Mouse (Mus musculus) neural tube, embryonic 14.5 days (tissue): Measurements from ENCODE around the gene Usp49. TPM values are rescaled to one million over a fixed set of nuclear protein-coding genes. Genes with fewer than 3 reads are reported as not detected.

ENCODE experiments used
- ATAC-seq: fragments of 200-750 bp; cut with Nextera tagmentation; 2 replicates; pipeline ENCODE4 v1.8.0; 2017; ENCODE audit warnings: low read depth, mild to moderate bottlenecking, moderate TSS enrichment, moderate library complexity
- H3K27ac ChIP-seq: fragments of 300-500 bp; sonication (generic); 2 replicates; pipeline ENCODE4 v1.5.1; 2014; ENCODE audit warnings: low read depth, mild to moderate bottlenecking, control low read depth, low read length, moderate library complexity, mixed read lengths
- H3K27me3 ChIP-seq: fragments of 300-500 bp; sonication (generic); 2 replicates; pipeline ENCODE4 v1.6.1; 2014; ENCODE audit warnings: low read length; ENCODE audit not compliant: control insufficient read depth, insufficient read depth
- H3K36me3 ChIP-seq: fragments of 300-500 bp; sonication (generic); 2 replicates; pipeline ENCODE4 v1.6.1; 2014; ENCODE audit warnings: low read length, mixed read lengths; ENCODE audit not compliant: control insufficient read depth, insufficient read depth
- H3K4me1 ChIP-seq: fragments of 300-500 bp; sonication (generic); 2 replicates; pipeline ENCODE4 v1.6.1; 2014; ENCODE audit warnings: low read length; ENCODE audit not compliant: control insufficient read depth, insufficient read depth
- H3K4me2 ChIP-seq: fragments of 300-500 bp; sonication (generic); 2 replicates; pipeline ENCODE4 v1.6.1; 2014; ENCODE audit warnings: mild to moderate bottlenecking, low read depth, low read length, control low read depth
- H3K4me3 ChIP-seq: fragments of 300-500 bp; sonication (generic); 2 replicates; pipeline ENCODE4 v1.5.1; 2014; ENCODE audit warnings: low read depth, low read length, control low read depth, mixed read lengths
- H3K9ac ChIP-seq: fragments of 300-500 bp; sonication (generic); replicated peaks from 2 replicates; pipeline ENCODE4 v1.6.1; 2014; ENCODE audit warnings: low read depth, mild to moderate bottlenecking, control low read depth, low read length, mixed read lengths
- H3K9me3 ChIP-seq: fragments of 300-500 bp; sonication (generic); 2 replicates; pipeline ENCODE4 v1.6.1; 2016; ENCODE audit warnings: low read length; ENCODE audit not compliant: control insufficient read depth
- WGBS: fragments of 180-500 bp; shearing (Covaris S2); extraction: QIAGEN DNeasy Blood & Tissue Kit; methylation state at CpG from one replicate; pipeline ENCODE4 v1.1.7; 2014; 5-methylcytosine and 5-hydroxymethylcytosine counted together
- polyA plus RNA-seq: library from polyadenylated mRNA; unstranded; fragments of >200 nt; fragmentation: Nextera tagmentation; extraction: Ambion mirVana; gene quantifications from 2 replicates; pipeline ENCODE4 v1.2.1, GENCODE M21; 2014

Usp49 gene
- polyA plus RNA-seq, 1 experiment from 2014 or later = 5.9 TPM

DNA sequence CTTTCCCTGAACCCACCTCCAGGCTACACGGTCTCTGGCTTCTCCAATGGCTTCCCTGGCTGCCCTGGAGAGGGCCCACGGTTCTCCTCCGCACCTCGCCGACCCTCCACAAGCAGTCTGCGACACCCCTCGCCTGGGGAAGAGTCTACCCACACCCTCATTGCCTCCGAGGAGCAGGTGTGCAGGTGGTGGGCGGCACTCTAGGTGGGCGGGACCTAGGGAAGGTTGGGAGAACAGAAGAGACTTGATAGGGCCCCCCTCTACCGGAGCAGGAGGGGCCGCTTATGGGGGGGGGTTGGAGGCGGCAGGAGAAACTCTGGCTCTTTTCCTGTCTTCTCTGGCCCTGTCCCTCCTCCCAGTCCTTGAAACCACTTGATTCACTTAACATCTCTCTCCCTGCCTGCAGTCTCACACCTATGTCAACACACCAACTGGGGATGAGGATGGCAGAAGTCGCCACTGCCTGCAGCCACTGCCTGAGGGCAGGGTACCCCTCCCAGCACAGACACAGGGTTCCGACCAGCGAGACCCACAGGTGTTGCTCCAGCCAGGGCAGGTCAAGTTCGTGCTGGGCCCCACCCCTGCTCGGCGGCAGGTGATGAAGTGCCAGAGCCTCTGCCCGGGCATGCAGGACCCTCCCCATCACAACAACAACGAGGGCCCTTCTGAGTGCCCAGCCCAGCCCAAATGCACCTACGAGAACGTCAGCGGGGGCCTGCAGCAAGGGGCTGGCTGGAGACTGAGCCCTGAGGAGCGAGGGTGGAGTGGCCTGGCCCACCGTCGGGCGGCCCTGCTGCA lies 72.3 kb downstream of the Usp49 start:
- Histone ChIP-seq H3K9ac (no peak overlapping the region), H3K4me2 (no peak overlapping the region), H3K9me3 (no peaks in the 10 kb centered on the region), H3K4me3 (no peak overlapping the region), H3K36me3 (peaks cover 9% of the 10 kb centered on the region; the same call in 1 of the 2 replicates), H3K4me1 (no peaks in the 10 kb centered on the region), H3K27me3 (no peaks in the 10 kb centered on the region; the same call in 1 of the 2 replicates), H3K27ac (no peak overlapping the region)
- WGBS = 42% methylated on average over 28 of the region's 28 CpGs
- ATAC-seq = no peak

DNA sequence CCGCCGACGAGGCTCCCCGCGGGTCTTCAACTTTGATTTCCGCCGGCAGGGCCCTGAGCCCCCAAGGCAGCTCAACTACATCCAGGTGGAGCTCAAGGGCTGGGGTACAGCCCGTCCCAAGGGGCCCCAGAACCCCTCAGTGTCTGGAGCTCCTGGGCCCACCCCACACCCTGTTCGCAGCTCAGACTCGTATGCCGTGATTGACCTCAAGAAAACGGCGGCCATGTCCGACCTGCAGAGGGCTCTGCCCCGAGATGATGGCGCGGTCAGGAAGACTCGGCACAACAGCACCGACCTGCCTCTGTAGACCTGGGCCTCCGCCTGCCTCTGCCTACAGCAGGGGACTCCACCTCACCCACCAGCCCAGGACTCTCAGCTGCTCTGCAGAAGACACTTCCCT lies 73.1 kb downstream of the Usp49 start:
- Histone ChIP-seq H3K4me3 (no peak overlapping the region), H3K4me1 (no peaks in the 10 kb centered on the region), H3K9ac (no peak overlapping the region), H3K36me3 (peaks cover 9% of the 10 kb centered on the region; the same call in 1 of the 2 replicates), H3K4me2 (no peak overlapping the region), H3K27ac (no peak overlapping the region), H3K9me3 (no peaks in the 10 kb centered on the region), H3K27me3 (no peaks in the 10 kb centered on the region; the same call in 1 of the 2 replicates)
- 24% methylated on average over 20 of the region's 20 CpGs for WGBS
- no peak for ATAC-seq

DNA sequence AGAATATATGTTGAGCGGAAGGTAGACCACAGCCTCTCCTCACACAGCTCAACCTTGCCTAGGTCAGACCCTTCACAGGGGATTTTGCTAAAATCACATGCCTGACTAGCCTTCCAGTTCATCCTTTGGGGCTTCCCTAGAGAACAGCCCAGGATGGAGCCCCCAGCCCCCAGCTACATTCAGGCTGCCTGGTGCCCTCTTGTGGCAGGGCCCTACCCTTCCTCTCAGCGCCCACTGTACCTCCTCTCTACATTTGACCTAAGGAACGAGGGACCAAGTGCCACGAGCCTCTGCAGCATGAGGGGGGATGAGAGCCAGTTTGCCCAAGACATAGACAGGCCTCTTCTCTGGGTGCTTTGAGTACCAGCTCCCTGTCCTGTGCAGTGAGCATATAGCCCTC lies 74.2 kb downstream of the Usp49 start:
- 74% methylated on average over 4 of the region's 4 CpGs for WGBS
- H3K27ac ChIP-seq = no peak overlapping the region
- no peaks in the 10 kb centered on the region for H3K9me3 ChIP-seq
- no peak overlapping the region for H3K4me3 ChIP-seq
- no peaks in the 10 kb centered on the region; the same call in 1 of the 2 replicates for H3K27me3 ChIP-seq
- ATAC-seq = no peak
- no peak overlapping the region for H3K4me2 ChIP-seq
- H3K4me1 ChIP-seq = no peaks in the 10 kb centered on the region
- no peak overlapping the region for H3K9ac ChIP-seq
- peaks cover 9% of the 10 kb centered on the region; the same call in 1 of the 2 replicates for H3K36me3 ChIP-seq

DNA sequence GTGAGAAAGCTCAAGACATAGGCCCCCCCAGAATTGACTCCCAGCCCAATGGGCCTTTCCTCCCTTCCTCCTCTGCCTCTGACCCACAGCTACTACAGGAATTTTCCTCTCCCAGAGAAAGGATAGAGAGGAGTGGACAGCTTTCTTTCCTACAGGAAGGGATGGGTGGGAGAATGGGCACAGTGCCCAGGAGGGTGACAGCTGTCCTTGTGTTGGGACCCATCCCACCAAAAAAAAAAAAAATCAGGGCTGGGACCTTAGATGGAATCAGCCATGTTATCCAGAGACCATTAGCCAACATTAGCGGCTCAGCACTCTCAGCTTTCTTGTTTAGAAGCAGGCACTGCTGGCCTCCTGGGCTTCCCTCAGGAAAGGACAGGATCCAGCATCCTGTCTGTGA lies 75.7 kb downstream of the Usp49 start:
- no peaks in the 10 kb centered on the region; the same call in 1 of the 2 replicates for H3K27me3 ChIP-seq
- no peak overlapping the region for H3K4me2 ChIP-seq
- H3K36me3 ChIP-seq = peaks cover 9% of the 10 kb centered on the region; the same call in 1 of the 2 replicates
- no peak overlapping the region for H3K27ac ChIP-seq
- no peaks in the 10 kb centered on the region for H3K4me1 ChIP-seq
- H3K4me3 ChIP-seq = no peak overlapping the region
- WGBS = 57% methylated on average over 1 of the region's 1 CpGs
- no peaks in the 10 kb centered on the region for H3K9me3 ChIP-seq
- no peak for ATAC-seq
- no peak overlapping the region for H3K9ac ChIP-seq

DNA sequence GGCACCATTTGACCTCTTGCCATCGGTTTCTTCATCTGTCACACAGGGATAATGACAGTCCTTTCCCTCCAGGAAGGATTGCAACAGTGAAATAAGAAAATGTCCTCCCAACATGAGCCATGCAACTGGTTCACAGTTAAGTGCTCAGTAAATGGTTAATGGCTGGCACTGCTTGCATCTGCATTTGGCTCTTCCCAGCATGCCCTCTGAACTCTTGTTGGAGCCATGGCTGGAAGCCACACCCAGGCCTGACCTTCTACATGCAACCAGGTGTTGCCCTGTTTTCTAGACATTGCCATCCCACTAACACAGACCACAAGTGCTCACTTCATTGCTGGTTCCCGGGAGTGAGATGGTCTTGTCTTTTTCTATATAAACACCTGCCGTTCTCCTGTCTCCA lies 77.5 kb downstream of the Usp49 start:
- Histone ChIP-seq H3K27ac (no peak overlapping the region), H3K9me3 (no peaks in the 10 kb centered on the region), H3K4me1 (no peaks in the 10 kb centered on the region), H3K27me3 (no peaks in the 10 kb centered on the region), H3K36me3 (0 out of 2 replicates have a peak, but pooled peaks cover 4% of the 10 kb centered on the region), H3K4me3 (no peak overlapping the region), H3K4me2 (no peak overlapping the region), H3K9ac (no peak overlapping the region)
- ATAC-seq = no peak
- 84% methylated on average over 3 of the region's 3 CpGs for WGBS

DNA sequence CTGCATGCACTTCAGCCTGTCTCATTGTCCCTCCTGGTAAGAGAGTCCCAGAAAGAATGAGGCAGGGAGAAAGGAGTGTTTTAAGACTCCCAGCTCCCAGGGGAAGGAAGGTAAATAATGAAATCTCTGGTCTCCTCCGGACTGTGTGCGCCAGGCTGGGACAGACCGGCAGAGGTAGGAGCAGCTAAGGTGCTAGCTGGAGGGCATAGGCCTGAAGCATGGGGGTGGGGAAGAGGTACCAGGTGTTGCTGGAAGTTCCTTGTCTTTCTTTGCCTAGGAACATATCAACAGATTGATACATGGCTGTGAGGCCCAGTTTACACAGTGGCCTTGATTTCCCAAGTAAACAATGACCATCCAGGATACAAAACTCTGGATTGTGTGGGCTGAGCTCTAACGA lies 78.5 kb downstream of the Usp49 start:
- no peak for ATAC-seq
- Histone ChIP-seq H3K9ac (no peak overlapping the region), H3K4me1 (no peaks in the 10 kb centered on the region), H3K27me3 (no peaks in the 10 kb centered on the region), H3K27ac (no peak overlapping the region), H3K36me3 (no peaks in the 10 kb centered on the region), H3K4me2 (no peak overlapping the region), H3K4me3 (no peak overlapping the region), H3K9me3 (no peaks in the 10 kb centered on the region)
- WGBS = 86% methylated on average over 4 of the region's 4 CpGs

DNA sequence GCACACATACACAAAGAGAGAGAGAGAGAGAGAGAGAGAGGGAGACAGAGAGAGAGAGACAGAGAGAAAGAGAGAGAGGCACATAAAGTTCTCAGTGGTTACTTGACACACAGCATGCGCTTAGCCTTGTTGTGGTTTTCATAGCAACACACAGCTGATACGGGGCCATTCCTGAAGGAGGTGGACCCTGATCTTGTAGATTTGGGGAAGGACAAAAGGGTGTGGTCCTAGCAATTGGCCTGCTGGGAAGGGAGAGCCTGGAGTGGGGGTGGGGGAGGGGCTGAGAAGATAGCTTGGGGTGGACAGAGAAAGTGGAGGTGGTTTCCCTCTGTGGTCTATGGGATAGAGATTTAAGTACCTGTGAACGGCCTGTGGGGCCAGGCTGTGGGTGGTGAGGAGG lies 79.5 kb downstream of the Usp49 start:
- Histone ChIP-seq H3K36me3 (no peaks in the 10 kb centered on the region), H3K9ac (no peak overlapping the region)
- 76% methylated on average over 3 of the region's 3 CpGs for WGBS

DNA sequence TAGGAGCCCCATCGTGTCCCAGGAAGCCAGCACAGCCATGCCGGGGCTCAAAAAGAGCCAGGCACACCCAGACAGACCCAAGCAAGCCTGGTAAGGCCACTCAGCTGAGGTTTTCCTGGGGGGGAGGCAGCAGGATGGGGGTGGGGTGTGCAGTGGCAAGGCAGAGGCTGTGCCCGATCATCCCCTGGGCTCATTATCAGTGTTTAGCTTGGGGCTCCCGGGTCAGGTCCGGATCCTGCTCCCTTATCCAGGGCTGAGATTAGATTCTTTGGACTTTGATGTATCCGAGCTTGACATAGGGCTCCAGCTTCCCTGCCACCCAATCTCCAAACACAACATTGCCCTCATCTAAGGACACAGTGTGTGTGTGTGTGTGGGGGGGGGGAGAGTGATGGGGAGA lies 81.4 kb downstream of the Usp49 start:
- 80% methylated on average over 6 of the region's 6 CpGs for WGBS
- H3K36me3 ChIP-seq = no peaks in the 10 kb centered on the region
- H3K4me3 ChIP-seq = no peak overlapping the region
- no peak overlapping the region for H3K27ac ChIP-seq
- no peak for ATAC-seq
- no peak overlapping the region for H3K4me2 ChIP-seq
- H3K9ac ChIP-seq = no peak overlapping the region
- no peaks in the 10 kb centered on the region for H3K4me1 ChIP-seq
- no peaks in the 10 kb centered on the region for H3K27me3 ChIP-seq
- H3K9me3 ChIP-seq = no peaks in the 10 kb centered on the region

More for the DNA sequence above, 79.5 kb downstream of the Usp49 start:
- no peaks in the 10 kb centered on the region for H3K4me1 ChIP-seq
- H3K27ac ChIP-seq = no peak overlapping the region
- ATAC-seq = no peak
- no peak overlapping the region for H3K4me3 ChIP-seq
- no peaks in the 10 kb centered on the region for H3K27me3 ChIP-seq
- no peak overlapping the region for H3K4me2 ChIP-seq
- no peaks in the 10 kb centered on the region for H3K9me3 ChIP-seq

DNA sequence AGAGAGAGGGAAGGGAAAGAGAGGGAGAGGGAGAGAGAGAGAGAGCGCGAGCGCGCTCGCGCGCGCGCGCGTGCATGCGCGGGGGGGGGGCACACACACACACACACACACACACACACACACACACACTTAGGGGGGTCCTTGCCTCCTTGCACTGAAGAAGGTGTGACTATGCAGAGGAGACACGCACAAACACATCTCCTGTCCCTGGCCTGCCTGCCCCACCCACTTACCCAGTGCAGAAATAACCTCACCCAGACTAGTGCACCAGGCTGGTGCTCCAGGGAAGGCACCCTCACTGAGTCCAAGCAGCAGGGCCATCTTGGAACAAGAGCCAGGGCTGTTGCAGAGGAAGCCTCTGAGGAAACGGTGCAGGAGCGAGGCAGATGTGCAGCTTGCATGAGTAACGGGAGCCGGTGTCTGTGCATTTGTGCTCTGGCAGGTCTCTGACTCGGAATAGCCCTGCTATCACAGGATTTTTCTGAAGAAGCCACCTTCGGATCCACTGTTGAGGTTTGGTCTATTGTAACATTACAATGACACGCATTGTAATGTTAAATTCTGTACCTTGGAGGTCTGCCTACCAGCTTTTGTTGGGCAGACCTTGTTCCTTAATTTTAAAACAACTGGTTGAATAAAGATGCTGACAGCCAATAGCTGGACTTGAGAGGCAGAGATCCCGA lies 82.5 kb downstream of the Usp49 start:
- H3K36me3 ChIP-seq = no peaks in the 10 kb centered on the region
- no peak overlapping the region for H3K9ac ChIP-seq
- H3K9me3 ChIP-seq = no peaks in the 10 kb centered on the region
- 55% methylated on average over 9 of the region's 22 CpGs for WGBS
- H3K4me2 ChIP-seq = no peak overlapping the region
- H3K4me1 ChIP-seq = no peaks in the 10 kb centered on the region
- H3K27me3 ChIP-seq = no peaks in the 10 kb centered on the region
- H3K4me3 ChIP-seq = no peak overlapping the region
- no peak for ATAC-seq
- no peak overlapping the region for H3K27ac ChIP-seq
